Mouse (Mus musculus): ENCODE results near the gene Pitpnm3.

Pitpnm3 gene

GRCm38 (mm10) chr11:72050895-72051858, 84.4 kb downstream of the Pitpnm3 start:
- DNase-seq (ENCODE audit: low spot score), result no peak

GRCm38 (mm10) chr11:72050168-72050894, 85.2 kb downstream of the Pitpnm3 start:
- no peak for DNase-seq (ENCODE audit: low spot score)

- no peak for DNase-seq (ENCODE audit: low spot score)
These were observed 86.3 kb downstream of the Pitpnm3 start for GRCm38 (mm10) chr11:72049171-72049759.

- no peak for DNase-seq (ENCODE audit: low spot score)
These were observed 86.8 kb downstream of the Pitpnm3 start for GRCm38 (mm10) chr11:72048730-72049129.

- no peak for DNase-seq (ENCODE audit: low spot score)
These were observed 91.3 kb downstream of the Pitpnm3 start for GRCm38 (mm10) chr11:72044231-72044630.

- DNase-seq (ENCODE audit: low spot score), result no peak
These were observed 92.9 kb downstream of the Pitpnm3 start for GRCm38 (mm10) chr11:72042631-72043030.

- peak; percentile 55 for DNase-seq (ENCODE audit: low spot score)
These were observed 93.6 kb downstream of the Pitpnm3 start, which contains the start of gene Pimreg for GRCm38 (mm10) chr11:72041768-72042607. Gene Pimreg, plus strand, starts transcription at chr11:72042032.

GRCm38 (mm10) chr11:72041290-72041767, 94.2 kb downstream of the Pitpnm3 start:
- DNase-seq (ENCODE audit: low spot score), result no peak

- DNase-seq (ENCODE audit: low spot score), result no peak
These were observed 95.8 kb downstream of the Pitpnm3 start for GRCm38 (mm10) chr11:72039599-72040386.

GRCm38 (mm10) chr11:72037996-72038395, 97.6 kb downstream of the Pitpnm3 start:
- DNase-seq (ENCODE audit: low spot score), result peak; percentile 51

GRCm38 (mm10) chr11:72037409-72037808, 98.2 kb downstream of the Pitpnm3 start, which contains the start of gene Aipl1:
Gene Aipl1, minus strand, starts transcription at chr11:72037509.
- no peak for DNase-seq (ENCODE audit: low spot score)

- no peak for DNase-seq (ENCODE audit: low spot score)
These were observed 103.0 kb downstream of the Pitpnm3 start for GRCm38 (mm10) chr11:72032589-72032988.

- no peak for DNase-seq (ENCODE audit: low spot score)
These were observed 103.5 kb downstream of the Pitpnm3 start for GRCm38 (mm10) chr11:72032091-72032490.

- DNase-seq (ENCODE audit: low spot score), result no peak
These were observed 104.2 kb downstream of the Pitpnm3 start for GRCm38 (mm10) chr11:72031353-72031752.

GRCm38 (mm10) chr11:72029143-72029542, 106.4 kb downstream of the Pitpnm3 start:
- DNase-seq (ENCODE audit: low spot score), result no peak

- no peak for DNase-seq (ENCODE audit: low spot score)
These were observed 107.7 kb downstream of the Pitpnm3 start for GRCm38 (mm10) chr11:72027836-72028235.

- DNase-seq (ENCODE audit: low spot score), result no peak
These were observed 109.1 kb downstream of the Pitpnm3 start for GRCm38 (mm10) chr11:72026516-72026915.

- peak; percentile 34 for DNase-seq (ENCODE audit: low spot score)
These were observed 109.7 kb downstream of the Pitpnm3 start for GRCm38 (mm10) chr11:72025843-72026242.

GRCm38 (mm10) chr11:72024193-72024781, 111.3 kb downstream of the Pitpnm3 start:
- DNase-seq (ENCODE audit: low spot score), result peak; percentile 33

GRCm38 (mm10) chr11:72023581-72023980, 112.0 kb downstream of the Pitpnm3 start:
- DNase-seq (ENCODE audit: low spot score), result no peak
